Mouse (Mus musculus) brown adipose tissue, adult 24 weeks (tissue): ENCODE measurements around the gene Sema5a. TPM values are rescaled to one million over a fixed set of nuclear protein-coding genes. Genes with fewer than 3 reads are reported as not detected.

Source experiments
- H3K27ac ChIP-seq: fragments of 200-500 bp; replicated peaks from 2 replicates; pipeline ENCODE4 v1.5.1; 2012; ENCODE audit warnings: low read depth, mild to moderate bottlenecking, low read length
- H3K4me1 ChIP-seq: fragments of 200-500 bp; 2 replicates; pipeline ENCODE4 v1.6.1; 2012; ENCODE audit warnings: low read length, mixed read lengths; ENCODE audit not compliant: control insufficient read depth, insufficient read depth, insufficient read length
- H3K4me3 ChIP-seq: fragments of 200-500 bp; 2 replicates; pipeline ENCODE4 v1.5.1; 2012; ENCODE audit warnings: low read depth, mild to moderate bottlenecking, low read length, moderate library complexity; ENCODE audit not compliant: insufficient read depth
- polyA plus RNA-seq: library from polyadenylated mRNA; stranded (reverse); fragments of >200 nt; gene quantifications from 2 replicates; pipeline ENCODE4 v1.2.4, GENCODE M21; 2012; ENCODE audit not compliant: missing spikeins, insufficient read depth, insufficient read length

Sema5a gene
- polyA plus RNA-seq, 1 experiment, result 1.7 TPM

GRCm38 (mm10) chr15:32536755-32537503, 292.3 kb downstream of the Sema5a start:
- H3K4me1 ChIP-seq, result no peaks in the 10 kb centered on the region
- H3K4me3 ChIP-seq, result no peak overlapping the region
- no peak overlapping the region for H3K27ac ChIP-seq

GRCm38 (mm10) chr15:32537504-32537792, 292.8 kb downstream of the Sema5a start:
- Histone ChIP-seq H3K27ac (no peak overlapping the region), H3K4me3 (no peak overlapping the region), H3K4me1 (no peaks in the 10 kb centered on the region)

- no peak overlapping the region for H3K4me3 ChIP-seq
- no peak overlapping the region for H3K27ac ChIP-seq
- H3K4me1 ChIP-seq, result no peaks in the 10 kb centered on the region
Observed at GRCm38 (mm10) chr15:32538092-32538491, 293.5 kb downstream of the Sema5a start.

GRCm38 (mm10) chr15:32542746-32543145, 298.1 kb downstream of the Sema5a start:
- H3K4me1 ChIP-seq, result no peaks in the 10 kb centered on the region
- no peak overlapping the region for H3K4me3 ChIP-seq
- H3K27ac ChIP-seq, result no peak overlapping the region

GRCm38 (mm10) chr15:32543181-32543580, 298.6 kb downstream of the Sema5a start:
- Histone ChIP-seq H3K4me3 (no peak overlapping the region), H3K4me1 (no peaks in the 10 kb centered on the region), H3K27ac (no peak overlapping the region)

GRCm38 (mm10) chr15:32545455-32545854, 300.8 kb downstream of the Sema5a start:
- H3K4me3 ChIP-seq, result no peak overlapping the region
- no peak overlapping the region for H3K27ac ChIP-seq
- H3K4me1 ChIP-seq, result no peaks in the 10 kb centered on the region

GRCm38 (mm10) chr15:32546746-32547145, 302.1 kb downstream of the Sema5a start:
- Histone ChIP-seq H3K4me3 (no peak overlapping the region), H3K27ac (no peak overlapping the region), H3K4me1 (no peaks in the 10 kb centered on the region)

- no peaks in the 10 kb centered on the region for H3K4me1 ChIP-seq
- no peak overlapping the region for H3K27ac ChIP-seq
- no peak overlapping the region for H3K4me3 ChIP-seq
Observed at GRCm38 (mm10) chr15:32558925-32559324, 314.3 kb downstream of the Sema5a start.

- no peak overlapping the region for H3K4me3 ChIP-seq
- H3K4me1 ChIP-seq, result no peaks in the 10 kb centered on the region
- no peak overlapping the region for H3K27ac ChIP-seq
Observed at GRCm38 (mm10) chr15:32562600-32562999, 318.0 kb downstream of the Sema5a start.

GRCm38 (mm10) chr15:32568181-32568857, 323.7 kb downstream of the Sema5a start:
- Histone ChIP-seq H3K4me3 (no peak overlapping the region), H3K27ac (no peak overlapping the region), H3K4me1 (no peaks in the 10 kb centered on the region)

- no peak overlapping the region for H3K4me3 ChIP-seq
- no peak overlapping the region for H3K27ac ChIP-seq
Observed at GRCm38 (mm10) chr15:32568858-32569387, 324.3 kb downstream of the Sema5a start.

GRCm38 (mm10) chr15:32574327-32574726, 329.7 kb downstream of the Sema5a start:
- H3K27ac ChIP-seq, result no peak overlapping the region
- H3K4me1 ChIP-seq, result no peaks in the 10 kb centered on the region
- H3K4me3 ChIP-seq, result no peak overlapping the region

More at GRCm38 (mm10) chr15:32568858-32569387, 324.3 kb downstream of the Sema5a start:
- no peaks in the 10 kb centered on the region for H3K4me1 ChIP-seq

- no peak overlapping the region for H3K4me3 ChIP-seq
- H3K4me1 ChIP-seq, result no peaks in the 10 kb centered on the region
- H3K27ac ChIP-seq, result no peak overlapping the region
Observed at GRCm38 (mm10) chr15:32575212-32575611, 330.6 kb downstream of the Sema5a start.

- H3K4me1 ChIP-seq, result no peaks in the 10 kb centered on the region
- no peak overlapping the region for H3K4me3 ChIP-seq
- H3K27ac ChIP-seq, result no peak overlapping the region
Observed at GRCm38 (mm10) chr15:32579351-32579750, 334.7 kb downstream of the Sema5a start.

GRCm38 (mm10) chr15:32590641-32591040, 346.0 kb downstream of the Sema5a start:
- H3K4me3 ChIP-seq, result no peak overlapping the region
- no peak overlapping the region for H3K27ac ChIP-seq
- no peaks in the 10 kb centered on the region for H3K4me1 ChIP-seq

GRCm38 (mm10) chr15:32593746-32594145, 349.1 kb downstream of the Sema5a start:
- no peak overlapping the region for H3K4me3 ChIP-seq
- H3K4me1 ChIP-seq, result no peaks in the 10 kb centered on the region
- no peak overlapping the region for H3K27ac ChIP-seq
